Mouse (Mus musculus): ENCODE results near the gene Pitx3. TPM values are rescaled to one million over a fixed set of nuclear protein-coding genes. Genes with fewer than 3 reads are reported as not detected.

Gene Pitx3
- polyA plus RNA-seq, 1 experiment = 0.86 TPM

- H3K4me1 ChIP-seq (ENCODE audit: control insufficient read depth, insufficient read depth, low read length) = no peaks in the 10 kb centered on the region
- 92% methylated on average over 3 of the region's 3 CpGs for WGBS
- TF ChIP-seq POLR2A (IDR thresholded peaks at IDR 0.05; ENCODE audit: borderline replicate concordance, extremely low read depth, low read depth, low read length) (no peak), CTCF (IDR thresholded peaks at IDR 0.05; ENCODE audit: insufficient read depth, low read length) (no peak)
- DNase-seq = no peak
- no peak overlapping the region for H3K4me3 ChIP-seq (replicated peaks; ENCODE audit: extremely low read depth, low read depth, low read length)
Measured at GRCm38 (mm10) chr19:46165950-46166349, 17.8 kb upstream of the Pitx3 start.

DNA sequence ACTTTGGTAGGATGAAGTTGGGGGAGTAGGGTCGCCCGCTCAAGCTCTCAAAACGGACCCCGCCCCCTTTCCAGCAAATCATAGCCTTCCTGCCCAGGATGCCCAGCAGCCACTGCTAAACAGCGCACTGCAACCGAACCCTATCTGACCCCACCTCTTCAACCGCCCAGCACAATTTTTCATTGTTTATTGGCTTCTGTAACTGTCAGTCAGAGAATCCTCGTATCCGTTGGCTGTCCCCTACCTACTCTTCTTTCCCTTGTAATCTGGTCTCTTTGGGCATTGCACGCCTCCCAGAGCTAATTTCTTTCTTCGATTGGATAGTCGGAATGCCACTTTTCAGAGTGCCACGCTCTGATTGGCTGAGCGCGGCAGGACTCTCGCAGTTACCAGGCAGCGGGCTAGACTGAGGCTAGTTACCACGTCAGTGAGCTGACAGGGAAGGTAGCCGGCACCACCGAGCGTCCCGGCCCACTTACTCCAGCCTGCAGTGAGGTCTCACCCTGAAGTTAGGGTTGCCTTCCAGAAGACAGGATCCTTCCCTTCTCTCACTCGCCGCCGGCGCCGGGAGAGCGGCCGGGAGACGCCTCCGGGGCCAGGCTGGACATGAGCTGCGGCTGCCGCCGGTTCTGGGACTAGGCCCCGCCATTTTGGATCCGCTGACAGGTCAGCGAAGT is 4.1 kb upstream of the Pitx3 start, which contains the start of gene Gbf1:
Gbf1 (plus strand) TSS at position 383 of the 677 bp plus-strand sequence.
- peak; percentile 91 for DNase-seq
- under 1% methylated on average over 37 of the region's 37 CpGs for WGBS
- Histone ChIP-seq H3K4me1 (ENCODE audit: control insufficient read depth, insufficient read depth, low read length) (peaks cover 10% of the 10 kb centered on the region), H3K4me3 (replicated peaks; ENCODE audit: extremely low read depth, low read depth, low read length) (peak within 1 kb of the TSS; percentile 97)
- TF ChIP-seq CTCF (IDR thresholded peaks at IDR 0.05; ENCODE audit: insufficient read depth, low read length) (no peak), POLR2A (IDR thresholded peaks at IDR 0.05; ENCODE audit: borderline replicate concordance, extremely low read depth, low read depth, low read length) (peak; percentile 94; the same call in 1 of the 2 replicates)

GRCm38 (mm10) chr19:46149091-46149490 is 965 bp upstream of the Pitx3 start:
- peaks cover 8% of the 10 kb centered on the region; the same call in 1 of the 2 replicates for H3K4me1 ChIP-seq (ENCODE audit: control insufficient read depth, insufficient read depth, low read length)
- H3K4me3 ChIP-seq (replicated peaks; ENCODE audit: extremely low read depth, low read depth, low read length) = no peak overlapping the region
- DNase-seq = no peak
- no peak for TF ChIP-seq CTCF (IDR thresholded peaks at IDR 0.05; ENCODE audit: insufficient read depth, low read length)
- no peak for TF ChIP-seq POLR2A (IDR thresholded peaks at IDR 0.05; ENCODE audit: borderline replicate concordance, extremely low read depth, low read depth, low read length)
- WGBS = 30% methylated on average over 12 of the region's 12 CpGs

DNA sequence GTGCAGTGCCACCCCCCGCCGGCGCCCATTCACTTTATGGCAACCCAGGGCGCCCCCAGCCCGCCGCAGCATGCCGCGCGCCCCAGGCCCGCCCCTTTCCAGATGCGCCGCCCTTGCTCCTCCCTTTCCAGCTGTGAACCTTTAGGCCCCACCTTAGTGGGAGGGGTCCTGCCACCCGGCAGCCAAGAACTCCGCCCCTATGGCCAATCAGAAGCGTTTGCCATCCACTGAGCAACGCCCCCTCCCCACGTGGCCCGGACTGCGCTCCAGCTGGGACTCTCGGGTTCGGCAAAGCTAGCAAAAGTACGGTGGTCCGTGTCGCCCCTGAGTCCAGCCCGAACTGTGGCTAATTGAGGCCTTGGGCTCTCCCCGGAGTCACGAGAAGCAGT is 240 bp upstream of the Pitx3 start:
- under 1% methylated on average over 27 of the region's 27 CpGs for WGBS
- TF ChIP-seq POLR2A (IDR thresholded peaks at IDR 0.05; ENCODE audit: borderline replicate concordance, extremely low read depth, low read depth, low read length) (no peak), CTCF (IDR thresholded peaks at IDR 0.05; ENCODE audit: insufficient read depth, low read length) (no peak)
- Histone ChIP-seq H3K4me1 (ENCODE audit: control insufficient read depth, insufficient read depth, low read length) (peaks cover 6% of the 10 kb centered on the region; the same call in 1 of the 2 replicates), H3K4me3 (replicated peaks; ENCODE audit: extremely low read depth, low read depth, low read length) (peak overlapping the region; percentile 60)
- peak; percentile 73 for DNase-seq

DNA sequence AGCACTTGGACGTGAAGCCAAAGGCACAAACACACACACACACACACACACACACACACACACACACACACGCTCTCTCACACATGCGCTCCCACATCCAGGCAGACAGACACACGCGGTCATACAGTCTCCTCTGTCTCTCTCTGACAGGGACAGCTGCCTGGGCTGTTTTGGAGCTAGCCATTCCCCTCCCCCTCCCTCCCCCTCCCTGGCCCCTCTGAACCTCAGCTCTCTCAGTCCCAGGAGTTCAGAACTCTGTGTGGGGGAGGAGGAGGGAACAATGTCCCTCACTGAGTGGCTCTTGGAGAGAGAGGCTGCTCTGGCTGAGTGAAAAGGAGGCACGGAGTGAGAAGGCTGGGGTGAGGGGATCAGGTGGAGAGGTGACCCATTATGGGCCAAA is 7.0 kb downstream of the Pitx3 start:
- no peak overlapping the region for H3K4me3 ChIP-seq (replicated peaks; ENCODE audit: extremely low read depth, low read depth, low read length)
- peaks cover 4% of the 10 kb centered on the region; the same call in 1 of the 2 replicates for H3K4me1 ChIP-seq (ENCODE audit: control insufficient read depth, insufficient read depth, low read length)
- 31% methylated on average over 6 of the region's 6 CpGs for WGBS
- DNase-seq = no peak
- no peak for TF ChIP-seq CTCF (IDR thresholded peaks at IDR 0.05; ENCODE audit: insufficient read depth, low read length)

DNA sequence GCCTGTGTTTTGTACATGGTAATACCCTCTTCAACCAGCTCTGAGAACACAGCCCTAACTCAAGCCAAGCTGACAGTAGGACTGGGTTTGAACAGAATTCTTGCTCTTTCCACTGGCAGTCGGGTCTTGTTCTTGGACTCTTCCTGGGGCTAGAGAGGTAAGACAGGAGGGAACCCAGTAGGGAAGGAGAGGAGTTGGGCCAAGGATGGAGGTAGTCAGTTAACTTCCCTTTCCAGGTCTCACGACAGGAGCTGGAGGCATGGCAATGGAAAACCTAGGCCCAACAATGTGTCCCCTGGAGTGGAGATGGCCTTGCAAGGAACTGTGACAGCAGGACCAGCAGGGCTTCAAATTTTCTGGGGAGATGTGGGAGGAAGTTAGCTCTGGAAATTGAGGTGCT is 7.8 kb downstream of the Pitx3 start:
- TF ChIP-seq CTCF (IDR thresholded peaks at IDR 0.05; ENCODE audit: insufficient read depth, low read length) (no peak), POLR2A (IDR thresholded peaks at IDR 0.05; ENCODE audit: borderline replicate concordance, extremely low read depth, low read depth, low read length) (no peak)
- 79% methylated on average over 2 of the region's 2 CpGs for WGBS

DNA sequence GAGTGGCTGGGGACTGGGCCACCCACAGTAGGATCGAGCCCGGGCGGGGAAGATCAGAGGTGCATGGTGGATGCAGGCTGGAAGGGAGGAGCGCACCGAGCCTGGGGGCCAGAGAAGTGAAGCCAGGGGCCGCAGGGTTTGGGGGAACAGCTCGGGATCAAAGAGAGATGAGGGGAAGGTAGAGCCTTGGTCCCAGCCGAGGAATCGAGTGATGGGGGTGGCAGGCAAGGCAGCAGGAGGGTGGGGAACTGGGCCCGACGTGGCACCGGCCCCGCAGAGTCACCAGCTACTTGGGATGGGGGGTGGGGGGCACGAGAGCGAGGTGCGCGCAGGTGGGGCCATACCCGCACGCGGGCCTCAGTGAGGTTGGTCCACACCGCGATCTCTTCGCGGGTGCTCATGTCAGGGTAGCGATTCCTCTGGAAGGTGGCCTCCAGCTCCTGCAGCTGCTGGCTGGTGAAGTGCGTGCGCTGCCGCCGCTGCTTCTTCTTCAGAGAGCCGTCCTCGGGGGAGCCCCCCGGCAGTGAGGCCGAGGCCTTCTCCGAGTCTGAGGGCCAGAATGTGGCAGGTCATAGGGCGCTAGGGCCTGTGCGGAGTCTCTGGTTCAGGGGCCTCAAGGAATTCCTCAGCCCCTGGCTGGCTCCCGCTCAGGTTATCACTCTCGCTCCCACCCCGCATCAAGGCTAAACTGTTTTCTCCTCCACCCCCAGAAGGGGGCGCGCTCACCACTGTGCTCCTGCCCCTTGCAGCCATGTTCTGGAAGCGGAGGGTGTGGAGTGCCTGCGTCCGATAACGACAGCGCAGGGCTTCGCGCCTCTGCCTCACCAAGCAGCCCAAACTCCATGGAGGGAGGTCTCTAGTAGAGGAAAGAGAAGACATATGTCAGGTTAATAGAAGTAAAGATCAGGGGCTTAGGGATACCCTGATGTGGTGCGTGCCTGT is 11.2 kb downstream of the Pitx3 start:
- H3K4me3 ChIP-seq (replicated peaks; ENCODE audit: extremely low read depth, low read depth, low read length) = peak overlapping the region; percentile 6
- peak; percentile 79 for DNase-seq
- WGBS = 3% methylated on average over 49 of the region's 49 CpGs
- TF ChIP-seq POLR2A (IDR thresholded peaks at IDR 0.05; ENCODE audit: borderline replicate concordance, extremely low read depth, low read depth, low read length) = no peak
- peak; percentile 72 for TF ChIP-seq CTCF (IDR thresholded peaks at IDR 0.05; ENCODE audit: insufficient read depth, low read length)
- H3K4me1 ChIP-seq (ENCODE audit: control insufficient read depth, insufficient read depth, low read length) = peaks cover 4% of the 10 kb centered on the region; the same call in 1 of the 2 replicates

More for the DNA sequence above, 7.8 kb downstream of the Pitx3 start:
- Histone ChIP-seq H3K4me1 (ENCODE audit: control insufficient read depth, insufficient read depth, low read length) (peaks cover 4% of the 10 kb centered on the region; the same call in 1 of the 2 replicates), H3K4me3 (replicated peaks; ENCODE audit: extremely low read depth, low read depth, low read length) (no peak overlapping the region)
- DNase-seq = no peak

DNA sequence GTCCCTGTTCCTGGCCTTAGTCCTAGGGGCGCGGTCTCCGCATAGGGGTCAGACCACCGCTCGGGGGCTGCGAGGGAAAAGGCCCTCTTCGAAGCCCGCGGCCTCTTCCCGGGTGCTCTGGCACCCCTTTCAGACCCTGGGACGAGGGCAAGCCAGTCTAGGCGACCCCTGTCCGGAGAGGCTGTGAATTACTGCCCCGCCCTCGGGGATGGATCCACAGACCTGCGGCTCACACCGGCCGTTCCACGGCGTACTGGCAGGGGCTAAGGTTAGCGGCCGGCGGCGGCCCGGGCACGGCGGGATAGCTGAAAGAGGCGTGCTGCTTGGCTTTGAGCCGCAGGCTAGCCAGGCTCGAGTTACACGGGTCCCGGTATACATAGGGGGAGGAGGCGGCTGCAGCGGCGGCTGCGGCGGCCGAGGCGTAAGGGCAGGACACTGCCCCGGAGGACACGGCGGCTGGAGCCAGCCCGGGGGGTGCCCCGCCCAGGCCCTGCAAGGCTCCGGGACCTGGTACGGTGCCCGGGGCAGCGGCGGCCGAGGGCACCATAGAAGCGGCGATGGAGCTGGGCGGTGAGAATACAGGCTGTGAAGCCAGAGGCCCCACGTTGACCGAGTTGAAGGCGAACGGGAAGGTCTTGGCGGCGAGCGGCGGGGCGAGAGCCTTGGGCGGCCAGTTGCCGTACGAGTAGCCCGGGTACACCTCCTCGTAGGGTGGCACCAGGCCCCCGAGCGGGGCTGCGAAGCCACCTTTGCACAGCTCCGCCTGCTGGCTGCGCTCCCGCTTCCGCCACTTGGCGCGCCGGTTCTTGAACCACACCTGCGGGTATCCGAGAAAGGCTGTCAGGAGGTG is 12.1 kb downstream of the Pitx3 start:
- DNase-seq = peak; percentile 73

GRCm38 (mm10) chr19:46135297-46135696 is 12.8 kb downstream of the Pitx3 start:
- under 1% methylated on average over 12 of the region's 12 CpGs for WGBS
- Histone ChIP-seq H3K4me1 (ENCODE audit: control insufficient read depth, insufficient read depth, low read length) (peaks cover 4% of the 10 kb centered on the region; the same call in 1 of the 2 replicates), H3K4me3 (replicated peaks; ENCODE audit: extremely low read depth, low read depth, low read length) (peak overlapping the region; percentile 30)
- DNase-seq = peak; percentile 89
- TF ChIP-seq POLR2A (IDR thresholded peaks at IDR 0.05; ENCODE audit: borderline replicate concordance, extremely low read depth, low read depth, low read length) = no peak
- peak; percentile 97 for TF ChIP-seq CTCF (IDR thresholded peaks at IDR 0.05; ENCODE audit: insufficient read depth, low read length)

More for the DNA sequence above, 12.1 kb downstream of the Pitx3 start:
- peaks cover 4% of the 10 kb centered on the region; the same call in 1 of the 2 replicates for H3K4me1 ChIP-seq (ENCODE audit: control insufficient read depth, insufficient read depth, low read length)
- TF ChIP-seq CTCF (IDR thresholded peaks at IDR 0.05; ENCODE audit: insufficient read depth, low read length) (no peak), POLR2A (IDR thresholded peaks at IDR 0.05; ENCODE audit: borderline replicate concordance, extremely low read depth, low read depth, low read length) (no peak)
- WGBS = 1% methylated on average over 79 of the region's 79 CpGs
- H3K4me3 ChIP-seq (replicated peaks; ENCODE audit: extremely low read depth, low read depth, low read length) = peak overlapping the region; percentile 34

All from lung, adult 2 months (tissue).